Mouse (Mus musculus): ENCODE data around the gene Mei1.

Gene Mei1

GRCm38 (mm10) chr15:82175091-82175490, 105.3 kb downstream of the Mei1 start:
- DNase-seq (ENCODE audit: low spot score in 2 of 2): no peak
